Mouse (Mus musculus): ENCODE measurements around the gene Rps11. TPM values are rescaled to one million over a fixed set of nuclear protein-coding genes. Genes with fewer than 3 reads are reported as not detected.

Gene Rps11
- polyA plus RNA-seq, 1 experiment from 2014 or later = 2,260 TPM

DNA sequence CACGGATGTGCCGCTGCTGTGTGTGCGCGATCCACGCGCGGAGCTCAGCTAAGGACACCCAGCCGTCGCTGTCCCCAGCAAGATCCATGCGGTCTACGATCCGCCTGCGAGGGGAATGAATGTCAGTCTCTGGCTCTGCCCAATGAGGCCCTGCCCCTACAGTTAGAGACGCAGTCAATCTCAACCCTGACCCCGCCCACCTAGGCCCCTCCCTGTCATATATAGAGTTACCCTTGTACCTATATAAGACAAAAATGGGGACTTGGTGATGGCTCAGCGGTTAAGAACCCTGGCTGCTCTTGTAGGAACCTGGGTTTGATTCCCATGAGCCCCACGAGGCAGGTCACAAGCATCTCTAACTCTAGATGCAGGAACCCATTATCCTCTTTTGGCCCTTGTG lies 35.6 kb downstream of the Rps11 start:
- no peak for DNase-seq (ENCODE audit: low spot score)

DNA sequence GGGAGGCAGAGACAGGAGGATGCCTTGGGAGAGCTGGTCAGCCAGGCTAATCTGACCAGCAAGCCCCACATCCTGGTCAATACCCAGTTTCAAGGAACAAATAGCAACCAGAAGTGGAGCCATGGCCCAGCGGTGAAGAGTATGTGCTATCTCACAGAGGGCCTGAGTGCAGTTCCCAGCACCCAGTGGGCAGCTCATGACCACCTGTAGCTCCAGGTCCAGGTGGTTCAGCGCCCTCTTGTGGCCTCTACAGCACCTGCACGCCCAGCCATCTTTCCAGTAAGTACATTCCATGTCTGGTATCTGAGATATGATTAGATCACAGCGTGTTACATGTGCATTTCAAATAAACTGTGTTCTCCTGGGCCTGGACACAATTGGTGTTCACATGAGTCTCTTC lies 38.2 kb downstream of the Rps11 start:
- no peak for DNase-seq (ENCODE audit: low spot score)

DNA sequence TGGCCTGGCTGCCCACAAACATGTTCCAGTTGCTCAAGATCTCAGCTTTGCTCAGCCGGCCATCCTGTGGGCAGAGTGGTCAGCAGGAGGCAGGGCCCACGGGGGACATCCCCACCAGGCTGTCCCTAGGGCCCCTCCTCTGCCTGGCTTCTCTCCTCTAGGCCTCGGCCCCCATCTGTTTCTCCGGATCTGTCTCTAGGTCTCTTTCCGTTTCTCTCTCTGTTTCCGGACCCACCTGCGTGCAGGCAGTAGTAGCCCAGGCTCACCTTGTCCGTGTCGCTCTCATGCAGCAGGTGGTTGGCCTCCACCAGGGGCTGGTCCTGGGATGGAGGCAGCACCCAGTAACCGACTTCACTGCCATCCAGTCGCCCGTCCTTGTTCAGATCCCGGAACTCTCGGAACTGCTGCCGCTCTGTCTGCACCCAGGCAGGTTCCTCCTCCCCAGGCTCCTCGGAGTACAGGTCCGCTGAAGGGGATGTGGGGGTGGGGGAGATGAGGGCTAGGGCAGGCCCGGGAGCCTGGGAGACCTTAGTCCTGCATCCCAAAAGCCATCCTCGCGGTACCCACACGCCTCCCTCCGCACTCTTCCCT lies 40.8 kb downstream of the Rps11 start:
- DNase-seq (ENCODE audit: low spot score) = peak; percentile 53

DNA sequence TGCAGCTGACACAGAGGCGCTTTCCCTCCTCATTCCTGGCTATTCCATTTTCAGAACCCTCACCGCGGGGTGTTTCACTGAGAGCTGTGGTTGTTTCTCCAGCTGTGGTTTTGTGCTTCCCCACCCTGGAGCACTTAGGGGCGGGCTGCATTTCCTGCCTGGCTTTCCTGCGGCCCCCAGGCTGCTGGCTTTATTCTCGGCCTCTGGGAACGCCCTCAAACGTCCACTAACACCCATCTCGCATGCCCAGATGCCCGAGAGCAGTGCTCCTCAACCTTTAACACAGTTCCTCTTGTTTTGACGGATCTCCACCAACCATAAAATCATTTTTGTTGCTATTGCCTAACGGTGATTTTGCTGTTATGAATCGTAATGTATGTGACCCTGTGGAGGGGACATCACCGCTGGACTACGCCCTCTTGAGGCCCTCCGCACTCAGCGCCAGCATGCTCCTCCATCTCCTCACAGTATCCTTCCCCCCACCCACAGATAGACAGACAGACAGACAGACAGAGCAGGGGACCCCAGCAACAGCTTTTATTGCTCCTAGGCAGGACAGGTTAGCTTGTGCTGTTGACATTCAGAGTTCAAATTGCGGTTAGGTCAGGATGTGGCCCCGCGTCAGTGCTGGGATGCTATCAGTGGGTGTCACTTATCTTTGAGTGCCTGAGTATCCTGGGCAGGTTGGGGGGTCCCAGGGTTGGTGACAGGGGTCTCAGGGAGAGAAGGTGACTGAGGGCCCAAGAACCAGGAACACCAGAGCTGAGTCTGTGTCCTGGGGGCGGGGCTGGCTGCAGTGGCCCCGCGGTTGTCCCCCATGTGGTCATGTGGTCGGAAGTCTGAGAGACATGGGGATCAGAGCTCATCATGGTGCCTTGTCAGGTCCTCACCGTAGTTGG lies 41.6 kb downstream of the Rps11 start:
- DNase-seq (ENCODE audit: low spot score) = peak; percentile 62

DNA sequence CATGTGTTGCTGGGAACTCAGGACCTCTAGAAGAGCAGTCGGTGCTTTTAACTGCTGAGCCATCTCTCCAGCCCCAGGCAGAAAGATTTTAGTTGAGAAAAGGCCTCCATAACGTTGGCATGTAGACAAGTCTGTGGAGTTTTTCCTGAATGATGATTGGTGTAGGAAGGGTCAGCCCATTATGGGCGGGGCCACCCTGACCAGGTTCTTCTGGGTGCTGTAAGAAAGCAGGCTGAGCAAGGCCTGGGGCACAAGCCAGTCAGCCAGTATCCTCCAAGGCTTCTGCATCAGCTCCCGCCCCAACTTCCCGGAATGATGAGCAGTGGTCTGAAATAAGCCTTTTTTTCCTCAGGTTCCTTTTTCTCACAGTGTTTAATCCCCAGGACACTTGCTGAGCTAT lies 43.2 kb downstream of the Rps11 start:
- no peak for DNase-seq (ENCODE audit: low spot score)

DNA sequence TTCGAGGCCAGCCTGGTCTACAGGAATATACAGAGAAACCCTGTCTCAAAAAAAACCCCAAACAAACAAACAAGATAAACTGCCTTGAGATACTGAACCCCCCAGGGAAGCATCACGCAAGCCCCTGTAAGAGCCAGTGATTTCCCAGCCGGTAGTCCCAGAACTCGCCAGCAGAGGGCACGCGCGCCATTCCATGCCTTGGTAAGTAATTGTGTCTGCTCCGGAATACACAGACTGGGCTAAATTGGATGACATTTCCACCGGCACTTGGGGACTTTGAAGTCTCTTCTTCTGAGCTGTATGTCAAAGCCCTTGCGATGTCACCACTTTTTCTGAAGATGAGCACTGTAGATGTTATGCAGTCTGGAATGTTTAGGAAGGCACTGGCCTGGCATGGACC lies 44.4 kb downstream of the Rps11 start:
- peak; percentile 91 for DNase-seq (ENCODE audit: low spot score)

DNA sequence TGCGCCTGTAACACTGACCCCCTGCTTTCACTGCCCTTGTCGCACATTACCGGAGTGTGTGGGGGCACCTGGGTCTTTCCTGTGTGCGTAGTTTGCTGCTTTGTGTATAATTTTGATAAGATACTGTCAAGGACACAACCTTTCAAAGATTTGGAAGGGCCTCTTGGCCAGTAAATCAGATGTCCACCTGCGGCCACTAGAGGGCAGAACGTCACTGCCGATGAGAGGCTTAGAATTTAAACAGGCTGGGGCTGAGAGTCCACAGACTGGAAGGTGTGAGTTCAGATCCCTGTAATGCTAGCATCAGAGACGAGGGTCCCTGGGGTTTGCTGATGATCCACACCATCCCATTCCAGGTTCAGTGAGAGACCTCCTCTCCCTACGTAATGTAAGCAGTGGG lies 45.7 kb downstream of the Rps11 start:
- peak; percentile 75 for DNase-seq (ENCODE audit: low spot score)

DNA sequence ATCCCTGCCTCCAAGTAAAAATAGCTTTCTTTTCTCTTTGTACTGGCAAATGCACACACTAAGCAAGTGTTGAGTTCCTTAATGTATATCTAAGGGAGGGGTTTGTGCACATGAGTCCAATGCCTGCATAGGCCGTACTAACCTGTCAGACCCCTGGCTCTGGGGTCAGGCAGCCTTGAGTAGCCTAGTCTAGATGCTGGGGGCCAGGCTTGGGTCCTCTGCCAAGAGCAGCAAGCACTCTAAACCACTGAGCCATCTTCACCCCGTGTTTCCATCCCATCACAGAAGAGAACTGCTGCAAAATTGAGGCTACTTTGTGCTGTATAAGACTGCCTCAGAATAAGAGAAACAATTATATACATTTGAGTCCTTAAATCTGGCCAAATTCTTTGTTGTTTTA lies 46.4 kb downstream of the Rps11 start:
- DNase-seq (ENCODE audit: low spot score) = no peak

DNA sequence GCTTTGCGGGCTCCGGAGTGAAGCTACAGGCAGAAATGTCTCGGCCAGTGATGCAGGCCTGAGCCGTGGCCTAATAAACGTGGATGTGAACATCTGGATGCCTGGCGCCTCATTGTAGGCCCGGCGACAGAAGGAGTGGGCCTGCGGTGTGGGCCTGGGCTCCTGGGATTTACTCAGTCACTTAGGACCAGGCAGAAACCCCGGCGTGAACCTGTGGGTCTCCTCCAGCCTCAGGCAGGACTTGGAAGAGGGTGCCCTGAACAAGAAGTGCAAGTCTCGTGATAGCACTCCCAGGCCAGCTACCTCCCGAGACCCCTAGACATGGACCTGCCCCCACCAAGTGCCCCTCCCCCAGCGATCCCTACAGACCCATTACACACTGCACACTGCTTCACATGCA lies 46.9 kb downstream of the Rps11 start:
- no peak for DNase-seq (ENCODE audit: low spot score)

DNA sequence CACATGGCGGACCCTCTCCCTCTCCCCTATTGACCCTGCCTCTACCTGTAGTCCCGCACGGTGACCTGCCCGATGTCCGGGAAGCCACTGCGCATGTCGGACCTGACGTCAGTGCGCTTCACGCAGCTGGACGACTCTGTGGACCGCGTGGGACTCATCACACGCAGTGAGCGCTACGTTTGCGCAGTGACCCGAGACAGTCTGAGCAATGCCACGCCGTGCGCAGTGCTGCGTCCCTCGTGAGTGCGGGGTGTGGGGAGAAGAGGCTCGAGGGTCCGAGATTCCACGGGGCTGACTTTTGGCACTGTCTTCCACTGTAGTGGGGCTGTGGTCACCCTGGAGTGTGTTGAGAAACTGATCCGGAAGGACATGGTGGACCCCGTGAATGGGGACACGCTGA lies 47.7 kb downstream of the Rps11 start:
- no peak for DNase-seq (ENCODE audit: low spot score)

DNA sequence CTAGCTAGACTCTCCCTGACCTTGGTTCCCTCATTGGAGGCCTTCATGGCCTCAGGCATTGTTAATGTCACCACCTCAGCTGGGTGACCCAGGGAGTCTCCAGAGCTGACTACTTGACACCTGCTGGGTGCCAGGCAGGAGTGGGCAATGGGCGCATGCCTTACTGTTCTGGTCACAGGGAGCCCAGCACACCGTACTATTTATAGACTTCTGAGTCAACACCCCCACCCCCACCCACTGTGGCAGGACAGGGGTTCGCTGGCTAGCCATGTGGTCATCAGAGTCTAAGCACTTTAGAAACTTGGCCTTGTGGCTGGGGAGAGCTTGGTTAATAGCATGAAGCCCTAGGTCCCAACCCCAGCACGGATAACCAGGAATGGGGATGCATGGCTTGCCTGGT lies 48.8 kb downstream of the Rps11 start:
- DNase-seq (ENCODE audit: low spot score) = no peak

DNA sequence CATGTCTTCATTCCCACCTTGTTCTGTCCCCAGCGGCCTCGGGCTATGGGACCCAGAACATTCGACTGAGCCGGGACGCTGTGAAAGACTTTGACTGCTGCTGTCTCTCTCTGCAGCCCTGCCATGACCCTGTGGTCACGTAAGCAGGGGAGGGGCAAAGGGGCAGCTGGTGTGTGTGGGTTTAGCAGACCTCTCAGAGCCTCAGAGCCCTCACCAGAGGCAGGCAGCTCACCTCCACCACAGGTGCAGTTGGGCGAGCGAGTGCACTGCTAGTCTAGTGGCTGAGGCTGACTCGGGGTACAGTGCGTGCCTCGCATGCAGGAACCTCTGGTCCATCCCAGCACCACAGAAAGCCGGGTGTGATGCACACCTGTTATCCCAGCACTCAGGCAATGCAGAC lies 50.3 kb downstream of the Rps11 start:
- DNase-seq (ENCODE audit: low spot score) = no peak

DNA sequence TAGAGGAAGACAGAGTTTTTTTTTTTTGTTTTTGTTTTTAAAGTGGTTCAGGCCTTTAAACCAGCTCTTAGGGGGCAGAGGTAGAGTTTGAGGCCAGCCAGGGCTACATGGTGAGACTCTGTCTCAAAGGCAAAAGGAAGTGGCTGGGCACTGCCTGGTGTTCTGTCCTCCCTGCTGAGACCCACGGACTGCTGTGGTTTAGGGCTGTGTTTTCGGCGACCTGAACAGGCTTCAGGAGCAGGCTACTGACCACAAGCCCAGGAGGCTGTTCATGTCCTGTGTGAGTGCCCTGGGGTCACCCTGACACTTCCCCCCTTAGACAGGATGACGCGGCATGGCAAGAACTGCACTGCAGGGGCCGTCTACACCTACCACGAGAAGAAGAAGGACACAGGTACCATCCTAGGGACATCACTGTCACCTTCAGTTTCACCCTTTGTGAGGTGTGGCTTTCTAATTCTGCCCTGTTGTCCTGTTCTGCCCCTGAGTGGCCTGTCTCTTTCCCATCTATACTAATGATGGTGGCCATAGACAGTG lies 51.0 kb downstream of the Rps11 start:
- DNase-seq (ENCODE audit: low spot score) = no peak

MicroRNAs encoded within 50 kb of the gene (microRNA counts, 519-probe panel; counts per million panel counts)
- microRNA mmu-miR-150 = 8,513 counts per million, percentile 98 among the panel's probes with 10 or more counts

Small RNA genes within 50 kb of the gene (microRNA-seq; reads per million reads assigned to microRNA genes)
- 2,109 reads per million, percentile 78 among the genes with 10 or more reads in this experiment for gene Mir150 (ENCODE audit: borderline number of aligned reads)
- 91.1 reads per million, percentile 44 among the genes with 10 or more reads in this experiment for gene Mir5121 (ENCODE audit: borderline number of aligned reads)
- gene Mir7055 (ENCODE audit: borderline number of aligned reads) = not detected

Other genes with a start within 250 kb of the Rps11 start
- 59.0 and 60.0 TPM in 2 replicates for gene Med25, start 231.7 kb downstream of the Rps11 start, polyA plus RNA-seq (2015; fragmentation: Nextera tagmentation; extraction: Ambion mirVana)
- 13.2 and 13.8 TPM in 2 replicates for gene Fuz, start 228.4 kb downstream of the Rps11 start, polyA plus RNA-seq (2015; fragmentation: Nextera tagmentation; extraction: Ambion mirVana)
- gene Ap2a1, start 194.9 kb downstream of the Rps11 start, polyA plus RNA-seq (2015; fragmentation: Nextera tagmentation; extraction: Ambion mirVana) = 34.5 and 37.5 TPM in 2 replicates
- gene Tsks, start 181.2 kb downstream of the Rps11 start, polyA plus RNA-seq (2015; fragmentation: Nextera tagmentation; extraction: Ambion mirVana) = 0.23 and 0.25 TPM in 2 replicates
- gene Cpt1c, start 149.6 kb downstream of the Rps11 start, polyA plus RNA-seq (2015; fragmentation: Nextera tagmentation; extraction: Ambion mirVana) = 1.2 and 2.0 TPM in 2 replicates
- gene Prmt1, start 137.9 kb downstream of the Rps11 start, polyA plus RNA-seq (2015; fragmentation: Nextera tagmentation; extraction: Ambion mirVana) = 364 and 365 TPM in 2 replicates
- 138 and 145 TPM in 2 replicates for gene Irf3, start 126.8 kb downstream of the Rps11 start, polyA plus RNA-seq (2015; fragmentation: Nextera tagmentation; extraction: Ambion mirVana)
- gene Bcl2l12, start 125.7 kb downstream of the Rps11 start, polyA plus RNA-seq (2015; fragmentation: Nextera tagmentation; extraction: Ambion mirVana) = 66.6 and 68.8 TPM in 2 replicates
- gene Scaf1, start 108.1 kb downstream of the Rps11 start, polyA plus RNA-seq (2015; fragmentation: Nextera tagmentation; extraction: Ambion mirVana) = 19.6 and 20.1 TPM in 2 replicates
- 35.8 and 37.0 TPM in 2 replicates for gene Rras, start 106.5 kb downstream of the Rps11 start, polyA plus RNA-seq (2015; fragmentation: Nextera tagmentation; extraction: Ambion mirVana)
- 7.6 and 9.0 TPM in 2 replicates for gene Prr12, start 71.6 kb downstream of the Rps11 start, polyA plus RNA-seq (2015; fragmentation: Nextera tagmentation; extraction: Ambion mirVana)
- gene Nosip, start 62.0 kb downstream of the Rps11 start, polyA plus RNA-seq (2015; fragmentation: Nextera tagmentation; extraction: Ambion mirVana) = 84.4 and 86.3 TPM in 2 replicates
- 9.9 and 10.0 TPM in 2 replicates for gene Prrg2, start 61.8 kb downstream of the Rps11 start, polyA plus RNA-seq (2015; fragmentation: Nextera tagmentation; extraction: Ambion mirVana)
- 41.4 and 41.8 TPM in 2 replicates for gene Rcn3, start 32.2 kb downstream of the Rps11 start, polyA plus RNA-seq (2015; fragmentation: Nextera tagmentation; extraction: Ambion mirVana)
- gene Fcgrt, start 20.6 kb downstream of the Rps11 start, polyA plus RNA-seq (2015; fragmentation: Nextera tagmentation; extraction: Ambion mirVana) = 42.6 and 47.6 TPM in 2 replicates
- 2,581 and 2,590 TPM in 2 replicates for gene Rpl13a, start 4.3 kb upstream of the Rps11 start, polyA plus RNA-seq (2015; fragmentation: Nextera tagmentation; extraction: Ambion mirVana)
- gene Gm45713, start 11.8 kb upstream of the Rps11 start, polyA plus RNA-seq (2015; fragmentation: Nextera tagmentation; extraction: Ambion mirVana) = 1.5 and 2.2 TPM in 2 replicates
- gene Flt3l, start 12.0 kb upstream of the Rps11 start, polyA plus RNA-seq (2015; fragmentation: Nextera tagmentation; extraction: Ambion mirVana) = 21.5 and 24.5 TPM in 2 replicates
- 88.2 and 93.1 TPM in 2 replicates for gene Pih1d1, start 29.9 kb upstream of the Rps11 start, polyA plus RNA-seq (2015; fragmentation: Nextera tagmentation; extraction: Ambion mirVana)
- 41.6 and 43.3 TPM in 2 replicates for gene Aldh16a1, start 30.1 kb upstream of the Rps11 start, polyA plus RNA-seq (2015; fragmentation: Nextera tagmentation; extraction: Ambion mirVana)
- gene Slc17a7, start 39.5 kb upstream of the Rps11 start, polyA plus RNA-seq (2015; fragmentation: Nextera tagmentation; extraction: Ambion mirVana) = 0.06 TPM in 1 of 2 replicates, not detected in the other
- gene Gfy, start 55.1 kb upstream of the Rps11 start, polyA plus RNA-seq (2015; fragmentation: Nextera tagmentation; extraction: Ambion mirVana) = not detected in 2 replicates
- not detected in 2 replicates for gene Pth2, start 56.6 kb upstream of the Rps11 start, polyA plus RNA-seq (2015; fragmentation: Nextera tagmentation; extraction: Ambion mirVana)
- 0.20 and 0.37 TPM in 2 replicates for gene Ccdc155, start 80.5 kb upstream of the Rps11 start, polyA plus RNA-seq (2015; fragmentation: Nextera tagmentation; extraction: Ambion mirVana)
- 5.1 and 7.6 TPM in 2 replicates for gene Dkkl1, start 87.7 kb upstream of the Rps11 start, polyA plus RNA-seq (2015; fragmentation: Nextera tagmentation; extraction: Ambion mirVana)
- 4.8 and 5.1 TPM in 2 replicates for gene Tead2, start 91.3 kb upstream of the Rps11 start, polyA plus RNA-seq (2015; fragmentation: Nextera tagmentation; extraction: Ambion mirVana)
- 143 and 146 TPM in 2 replicates for gene Cd37, start 114.7 kb upstream of the Rps11 start, polyA plus RNA-seq (2015; fragmentation: Nextera tagmentation; extraction: Ambion mirVana)
- gene Slc6a16, start 116.6 kb upstream of the Rps11 start, polyA plus RNA-seq (2015; fragmentation: Nextera tagmentation; extraction: Ambion mirVana) = 0.17 TPM in 1 of 2 replicates, not detected in the other
- 0.08 TPM in 1 of 2 replicates, not detected in the other for gene Slc6a21, start 153.1 kb upstream of the Rps11 start, polyA plus RNA-seq (2015; fragmentation: Nextera tagmentation; extraction: Ambion mirVana)
- 4.9 and 5.2 TPM in 2 replicates for gene Trpm4, start 209.3 kb upstream of the Rps11 start, polyA plus RNA-seq (2015; fragmentation: Nextera tagmentation; extraction: Ambion mirVana)
- gene Hrc, start 210.9 kb upstream of the Rps11 start, polyA plus RNA-seq (2015; fragmentation: Nextera tagmentation; extraction: Ambion mirVana) = 0.08 and 0.09 TPM in 2 replicates
- gene Ppfia3, start 242.6 kb upstream of the Rps11 start, polyA plus RNA-seq (2015; fragmentation: Nextera tagmentation; extraction: Ambion mirVana) = 0.27 and 0.49 TPM in 2 replicates
- 0.49 and 0.79 TPM in 2 replicates for gene Lin7b, start 246.1 kb upstream of the Rps11 start, polyA plus RNA-seq (2015; fragmentation: Nextera tagmentation; extraction: Ambion mirVana)

Measured in thymus, postnatal 0 days (tissue).